14 mouse cellular contexts compared by ENCODE assay signal in genomic region chr14:104326089-104326488, GRCm38 (mm10).
A peak's percentile ranks its signal among the peaks of the same experiment; 100 is the strongest.
DNase-seq lines count a peak whose midpoint lies in the region; ATAC-seq and TF ChIP-seq lines count a peak whose summit lies in the region.
"Had no signal": no experiment of that assay in that cellular context is flagged by ENCODE, and none has a peak within 500 bp of the region (broad histone marks: within the 10 kb centered on the region; RNA-seq: fewer than 3 reads in every experiment).

No protein-coding gene starts in this region.

- no peak overlapping the region for H3K9ac ChIP-seq in kidney, embryonic 15.5 days
- H3K9ac ChIP-seq in midbrain, embryonic 15.5 days: no peak overlapping the region
- H3K9ac ChIP-seq: lung, embryonic 15.5 days had no signal

- 28% methylated on average over 10 of the region's 10 CpGs for WGBS in kidney, embryonic 15.5 days
- 36% methylated on average over 10 of the region's 10 CpGs for WGBS in midbrain, embryonic 15.5 days

- peak overlapping the region; percentile 32 for H3K4me2 ChIP-seq in kidney, embryonic 15.5 days
- H3K4me2 ChIP-seq in midbrain, embryonic 15.5 days: 0 out of 2 replicates have a peak overlapping the region, but pooled peaks have one; percentile 8
- H3K4me2 ChIP-seq: liver, embryonic 11.5 days; lung, embryonic 15.5 days had no signal

- H3K9me3 ChIP-seq in kidney, embryonic 15.5 days (replicated peaks): no peaks in the 10 kb centered on the region
- no peaks in the 10 kb centered on the region for H3K9me3 ChIP-seq in midbrain, embryonic 15.5 days
- H3K9me3 ChIP-seq: lung, embryonic 15.5 days had no signal

- H3K4me1 ChIP-seq in kidney, embryonic 15.5 days: no peaks in the 10 kb centered on the region
- no peaks in the 10 kb centered on the region for H3K4me1 ChIP-seq in midbrain, embryonic 15.5 days
- H3K4me1 ChIP-seq: lung, embryonic 15.5 days had no signal

- ATAC-seq in kidney, embryonic 15.5 days (replicated peaks; ENCODE audit: low FRiP score): peak; percentile 96
- peak; percentile 66 for ATAC-seq in midbrain, embryonic 15.5 days (replicated peaks)
- ATAC-seq: CD4-positive, CD25-positive, alpha-beta regulatory T cell, adult 4 months had no signal

- no peaks in the 10 kb centered on the region for H3K36me3 ChIP-seq in kidney, embryonic 15.5 days
- H3K36me3 ChIP-seq in midbrain, embryonic 15.5 days (replicated peaks): no peaks in the 10 kb centered on the region
- H3K36me3 ChIP-seq: lung, embryonic 15.5 days had no signal

- no peak for TF ChIP-seq CTCF in brain, embryonic 14.5 days (IDR thresholded peaks at IDR 0.05; ENCODE audit: borderline replicate concordance, extremely low read depth, insufficient read depth, insufficient read length)

- H3K27ac ChIP-seq in kidney, embryonic 15.5 days: no peak overlapping the region
- no peak overlapping the region for H3K27ac ChIP-seq in midbrain, embryonic 15.5 days
- H3K27ac ChIP-seq: lung, embryonic 15.5 days had no signal

- no peaks in the 10 kb centered on the region for H3K27me3 ChIP-seq in kidney, embryonic 15.5 days
- no peaks in the 10 kb centered on the region for H3K27me3 ChIP-seq in midbrain, embryonic 15.5 days (replicated peaks)
- H3K27me3 ChIP-seq: lung, embryonic 15.5 days had no signal

- no peak overlapping the region for H3K4me3 ChIP-seq in kidney, embryonic 15.5 days (replicated peaks)
- no peak overlapping the region for H3K4me3 ChIP-seq in midbrain, embryonic 15.5 days
- H3K4me3 ChIP-seq: lung, embryonic 15.5 days had no signal

- DNase-seq in kidney, postnatal 14 days: no peak
- DNase-seq in brain, embryonic 14.5 days (ENCODE audit: low read depth): peak; percentile 72
- DNase-seq in embryo, embryonic 11 days: peak; percentile 3
- no peak for DNase-seq in cerebellum, adult 9-10 months
- DNase-seq in gastrocnemius, postnatal 25 days: no peak
- DNase-seq: adrenal gland, adult 2 months; cerebellum, adult 2 months; kidney, postnatal 25 days; left cerebral cortex, postnatal 4 days had no signal

- TF ChIP-seq POLR2A in brain, embryonic 14.5 days (IDR thresholded peaks at IDR 0.05; ENCODE audit: borderline replicate concordance, extremely low read depth, insufficient read depth, insufficient read length, poor library complexity, severe bottlenecking): no peak

Comparison
In these comparisons a context has a peak if more than half of its experiments do, and no peak if none do; other contexts are left out.
1. DNase-seq: peak in brain, embryonic 14.5 days (single experiment) and embryo, embryonic 11 days (single experiment); none in kidney, postnatal 14 days (single experiment), cerebellum, adult 9-10 months (single experiment) and gastrocnemius, postnatal 25 days (single experiment).